Mouse (Mus musculus) liver, embryonic 12.5 days (tissue): Measurements from ENCODE around the gene 9130213A22Rik. TPM values are rescaled to one million over a fixed set of nuclear protein-coding genes. Genes with fewer than 3 reads are reported as not detected.

Source experiments
- ATAC-seq: fragments of 200-750 bp; cut with Nextera tagmentation; 2 replicates; pipeline ENCODE4 v1.8.0; 2017; ENCODE audit warnings: moderate number of reproducible peaks, mild to moderate bottlenecking, moderate library complexity
- H3K27ac ChIP-seq: fragments of 300-500 bp; sonication (generic); 2 replicates; pipeline ENCODE4 v1.5.1; 2016; ENCODE audit warnings: mild to moderate bottlenecking
- H3K27me3 ChIP-seq: fragments of 300-500 bp; sonication (generic); replicated peaks from 2 replicates; pipeline ENCODE4 v1.6.1; 2016; ENCODE audit warnings: mild to moderate bottlenecking, moderate library complexity
- H3K36me3 ChIP-seq: fragments of 300-500 bp; sonication (generic); 2 replicates; pipeline ENCODE4 v1.6.1; 2016; ENCODE audit warnings: mild to moderate bottlenecking, moderate library complexity
- H3K4me1 ChIP-seq: fragments of 300-500 bp; sonication (generic); 2 replicates; pipeline ENCODE4 v1.6.1; 2016
- H3K4me2 ChIP-seq: fragments of 300-500 bp; sonication (generic); 2 replicates; pipeline ENCODE4 v1.6.1; 2016; ENCODE audit warnings: mild to moderate bottlenecking, moderate library complexity
- H3K4me3 ChIP-seq: fragments of 300-500 bp; sonication (generic); 2 replicates; pipeline ENCODE4 v1.5.1; 2016; ENCODE audit warnings: mild to moderate bottlenecking, moderate library complexity
- H3K9ac ChIP-seq: fragments of 300-500 bp; sonication (generic); 2 replicates; pipeline ENCODE4 v1.6.1; 2016; ENCODE audit warnings: mild to moderate bottlenecking, moderate library complexity
- H3K9me3 ChIP-seq: fragments of 300-500 bp; sonication (generic); replicated peaks from 2 replicates; pipeline ENCODE4 v1.6.1; 2016; ENCODE audit warnings: mild to moderate bottlenecking, moderate library complexity
- WGBS: fragments of 180-500 bp; shearing (Covaris S2); methylation state at CpG from one replicate; pipeline ENCODE4 v1.1.7; 2016; ENCODE audit not compliant: insufficient replicate concordance; 5-methylcytosine and 5-hydroxymethylcytosine counted together
- polyA plus RNA-seq: library from polyadenylated mRNA; unstranded; fragments of >200 nt; fragmentation: Nextera tagmentation; extraction: Ambion mirVana; gene quantifications from 2 replicates; pipeline ENCODE4 v1.2.1, GENCODE M21; 2016

9130213A22Rik gene
- polyA plus RNA-seq, 1 experiment from 2014 or later = 0.14 TPM

GRCm38 (mm10) chr11:69121741-69122335, 551 bp downstream of the 9130213A22Rik start:
- no peaks in the 10 kb centered on the region for H3K9me3 ChIP-seq
- peak overlapping the region; percentile 75 for H3K4me3 ChIP-seq
- peaks cover 45% of the 10 kb centered on the region for H3K27me3 ChIP-seq
- peak overlapping the region; percentile 99 for H3K4me2 ChIP-seq
- H3K36me3 ChIP-seq = no peaks in the 10 kb centered on the region
- H3K9ac ChIP-seq = peak overlapping the region; percentile 74
- peaks cover 71% of the 10 kb centered on the region for H3K4me1 ChIP-seq
- no peak for ATAC-seq
- under 1% methylated on average over 28 of the region's 32 CpGs for WGBS
- peak overlapping the region; percentile 73 for H3K27ac ChIP-seq

GRCm38 (mm10) chr11:69121001-69121740, 1.2 kb downstream of the 9130213A22Rik start:
- Histone ChIP-seq H3K27ac (no peak overlapping the region), H3K9ac (peak overlapping the region; percentile 74), H3K4me1 (peaks cover 68% of the 10 kb centered on the region), H3K4me2 (peak overlapping the region; percentile 99), H3K36me3 (no peaks in the 10 kb centered on the region), H3K4me3 (peak overlapping the region; percentile 75), H3K9me3 (no peaks in the 10 kb centered on the region), H3K27me3 (peaks cover 41% of the 10 kb centered on the region)
- under 1% methylated on average over 33 of the region's 33 CpGs for WGBS
- ATAC-seq = no peak

GRCm38 (mm10) chr11:69120221-69121000, 2.0 kb downstream of the 9130213A22Rik start, which contains the start of gene Hes7:
Gene Hes7, plus strand, starts transcription at chr11:69120404.
- H3K4me1 ChIP-seq = peaks cover 60% of the 10 kb centered on the region

GRCm38 (mm10) chr11:69119446-69120155, 2.8 kb downstream of the 9130213A22Rik start:
- H3K4me3 ChIP-seq = peak overlapping the region; percentile 75
- no peaks in the 10 kb centered on the region for H3K9me3 ChIP-seq
- peaks cover 59% of the 10 kb centered on the region for H3K4me1 ChIP-seq
- no peak overlapping the region for H3K9ac ChIP-seq
- 43% methylated on average over 14 of the region's 14 CpGs for WGBS
- peak overlapping the region; percentile 99 for H3K4me2 ChIP-seq
- H3K36me3 ChIP-seq = no peaks in the 10 kb centered on the region
- peaks cover 47% of the 10 kb centered on the region for H3K27me3 ChIP-seq
- H3K27ac ChIP-seq = no peak overlapping the region
- ATAC-seq = no peak

More at GRCm38 (mm10) chr11:69120221-69121000, 2.0 kb downstream of the 9130213A22Rik start, which contains the start of gene Hes7:
- H3K4me3 ChIP-seq = peak within 1 kb of the TSS; percentile 75
- peak within 1 kb of the TSS; percentile 99 for H3K4me2 ChIP-seq
- no peak for ATAC-seq
- H3K27ac ChIP-seq = no peak within 1 kb of the TSS
- no peaks in the 10 kb centered on the region for H3K36me3 ChIP-seq
- WGBS = 2% methylated on average over 27 of the region's 27 CpGs
- H3K27me3 ChIP-seq = peaks cover 46% of the 10 kb centered on the region
- H3K9me3 ChIP-seq = no peaks in the 10 kb centered on the region
- H3K9ac ChIP-seq = peak within 1 kb of the TSS; percentile 74

GRCm38 (mm10) chr11:69118765-69119164, 3.6 kb downstream of the 9130213A22Rik start:
- H3K36me3 ChIP-seq = no peaks in the 10 kb centered on the region
- H3K4me3 ChIP-seq = peak overlapping the region; percentile 75
- H3K27me3 ChIP-seq = peaks cover 50% of the 10 kb centered on the region
- no peak overlapping the region for H3K27ac ChIP-seq
- peak overlapping the region; percentile 99 for H3K4me2 ChIP-seq
- peaks cover 59% of the 10 kb centered on the region for H3K4me1 ChIP-seq
- H3K9ac ChIP-seq = peak overlapping the region; percentile 67; the same call in 1 of the 2 replicates
- WGBS = under 1% methylated on average over 15 of the region's 15 CpGs
- H3K9me3 ChIP-seq = no peaks in the 10 kb centered on the region
- peak; percentile 21; the same call in 1 of the 2 replicates for ATAC-seq

GRCm38 (mm10) chr11:69117737-69118695, 4.4 kb downstream of the 9130213A22Rik start:
- H3K9ac ChIP-seq = peak overlapping the region; percentile 67
- H3K27me3 ChIP-seq = peaks cover 56% of the 10 kb centered on the region
- under 1% methylated on average over 45 of the region's 45 CpGs for WGBS
- peak; percentile 50 for ATAC-seq
- peak overlapping the region; percentile 74 for H3K27ac ChIP-seq
- H3K4me2 ChIP-seq = peak overlapping the region; percentile 99
- no peaks in the 10 kb centered on the region for H3K36me3 ChIP-seq
- no peaks in the 10 kb centered on the region for H3K9me3 ChIP-seq
- H3K4me3 ChIP-seq = peak overlapping the region; percentile 75
- peaks cover 56% of the 10 kb centered on the region for H3K4me1 ChIP-seq

GRCm38 (mm10) chr11:69116843-69117242, 5.5 kb downstream of the 9130213A22Rik start:
- Histone ChIP-seq H3K27me3 (peaks cover 56% of the 10 kb centered on the region), H3K9me3 (no peaks in the 10 kb centered on the region), H3K9ac (no peak overlapping the region), H3K4me3 (no peak overlapping the region), H3K27ac (no peak overlapping the region), H3K4me2 (peak overlapping the region; percentile 99), H3K4me1 (peaks cover 52% of the 10 kb centered on the region), H3K36me3 (no peaks in the 10 kb centered on the region)
- no peak for ATAC-seq
- WGBS = 51% methylated on average over 5 of the region's 5 CpGs

GRCm38 (mm10) chr11:69114621-69115020, 7.8 kb downstream of the 9130213A22Rik start:
- Histone ChIP-seq H3K27me3 (peaks cover 36% of the 10 kb centered on the region), H3K4me1 (peaks cover 46% of the 10 kb centered on the region)
- ATAC-seq = no peak

GRCm38 (mm10) chr11:69114018-69114417, 8.4 kb downstream of the 9130213A22Rik start:
- WGBS = 31% methylated on average over 3 of the region's 3 CpGs
- Histone ChIP-seq H3K4me2 (no peak overlapping the region), H3K27ac (no peak overlapping the region), H3K9ac (no peak overlapping the region), H3K36me3 (peaks cover 7% of the 10 kb centered on the region), H3K4me3 (no peak overlapping the region), H3K9me3 (no peaks in the 10 kb centered on the region), H3K27me3 (peaks cover 30% of the 10 kb centered on the region), H3K4me1 (peaks cover 46% of the 10 kb centered on the region)
- no peak for ATAC-seq

More at GRCm38 (mm10) chr11:69114621-69115020, 7.8 kb downstream of the 9130213A22Rik start:
- Histone ChIP-seq H3K9me3 (no peaks in the 10 kb centered on the region), H3K4me2 (no peak overlapping the region), H3K9ac (no peak overlapping the region), H3K4me3 (no peak overlapping the region), H3K27ac (no peak overlapping the region), H3K36me3 (peaks cover under 1% of the 10 kb centered on the region)
- WGBS = 63% methylated on average over 3 of the region's 3 CpGs

- H3K4me1 ChIP-seq = peaks cover 36% of the 10 kb centered on the region
- 34% methylated on average over 4 of the region's 4 CpGs for WGBS
- H3K36me3 ChIP-seq = peaks cover 28% of the 10 kb centered on the region
- no peaks in the 10 kb centered on the region for H3K9me3 ChIP-seq
- H3K27ac ChIP-seq = no peak overlapping the region
- ATAC-seq = no peak
- H3K27me3 ChIP-seq = peaks cover 28% of the 10 kb centered on the region
- H3K4me3 ChIP-seq = peak overlapping the region; percentile 57; the same call in 1 of the 2 replicates
- peak overlapping the region; percentile 70 for H3K4me2 ChIP-seq
- H3K9ac ChIP-seq = no peak overlapping the region
Measured at GRCm38 (mm10) chr11:69111865-69112264, 10.5 kb downstream of the 9130213A22Rik start.
